In genomic region chr12:55365083-55365482, GRCm38 (mm10) we compare ENCODE assay signal across 22 mouse cellular contexts. TPM values are rescaled to one million over a fixed set of nuclear protein-coding genes. Genes with fewer than 3 reads are reported as not detected.
DNase-seq lines count a peak whose midpoint lies in the region; ATAC-seq and TF ChIP-seq lines count a peak whose summit lies in the region.
"Had no signal": no experiment of that assay in that cellular context is flagged by ENCODE, and none has a peak within 500 bp of the region (broad histone marks: within the 10 kb centered on the region; RNA-seq: fewer than 3 reads in every experiment).

No protein-coding gene starts in this region.

- H3K4me2 ChIP-seq in lung, postnatal 0 days (replicated peaks; ENCODE audit: low read depth, low read length) = no peak overlapping the region
- H3K4me2 ChIP-seq: embryonic facial prominence, embryonic 12.5 days; embryonic facial prominence, embryonic 15.5 days; forebrain, embryonic 12.5 days had no signal

- H3K9ac ChIP-seq in lung, postnatal 0 days (replicated peaks; ENCODE audit: low read depth) = no peak overlapping the region
- H3K9ac ChIP-seq: embryonic facial prominence, embryonic 12.5 days; embryonic facial prominence, embryonic 15.5 days; forebrain, embryonic 12.5 days had no signal

- TF ChIP-seq EP300 in lung, postnatal 0 days (IDR thresholded peaks at IDR 0.05) = no peak

- H3K9me3 ChIP-seq in lung, postnatal 0 days (ENCODE audit: low read length) = no peaks in the 10 kb centered on the region
- H3K9me3 ChIP-seq: embryonic facial prominence, embryonic 12.5 days; embryonic facial prominence, embryonic 15.5 days; forebrain, embryonic 10.5 days; forebrain, embryonic 12.5 days had no signal

- no peaks in the 10 kb centered on the region; the same call in 1 of the 2 replicates for H3K36me3 ChIP-seq in lung, postnatal 0 days (ENCODE audit: insufficient read depth, low read length)
- H3K36me3 ChIP-seq: embryonic facial prominence, embryonic 12.5 days; embryonic facial prominence, embryonic 15.5 days; forebrain, embryonic 10.5 days; forebrain, embryonic 12.5 days had no signal

- TF ChIP-seq CTCF in lung, postnatal 0 days (IDR thresholded peaks at IDR 0.05) = no peak

- no peak overlapping the region for H3K27ac ChIP-seq in lung, postnatal 0 days (ENCODE audit: low read length)
- H3K27ac ChIP-seq: embryonic facial prominence, embryonic 12.5 days; embryonic facial prominence, embryonic 15.5 days; forebrain, embryonic 10.5 days; forebrain, embryonic 12.5 days had no signal

- WGBS in lung, postnatal 0 days = 65% methylated on average over 2 of the region's 2 CpGs

- no peaks in the 10 kb centered on the region for H3K4me1 ChIP-seq in lung, postnatal 0 days (ENCODE audit: insufficient read depth, low read depth, low read length)
- H3K4me1 ChIP-seq: embryonic facial prominence, embryonic 12.5 days; embryonic facial prominence, embryonic 15.5 days; forebrain, embryonic 10.5 days; forebrain, embryonic 12.5 days had no signal

- H3K4me3 ChIP-seq in lung, postnatal 0 days (ENCODE audit: low read depth, low read length) = no peak overlapping the region
- H3K4me3 ChIP-seq: embryonic facial prominence, embryonic 12.5 days; embryonic facial prominence, embryonic 15.5 days; erythroblast, embryonic 14.5 days; forebrain, embryonic 10.5 days; forebrain, embryonic 12.5 days had no signal

- H3K27me3 ChIP-seq in lung, postnatal 0 days (replicated peaks; ENCODE audit: insufficient read depth, low read length) = no peaks in the 10 kb centered on the region
- H3K27me3 ChIP-seq: embryonic facial prominence, embryonic 12.5 days; embryonic facial prominence, embryonic 15.5 days; forebrain, embryonic 12.5 days had no signal

- peak; percentile 76 for DNase-seq in heart, adult 11 months
- DNase-seq in heart, adult 18-20 months = no peak
- DNase-seq in lung, postnatal 0 days (ENCODE audit: low spot score) = no peak
- DNase-seq in lung, postnatal 36 days = no peak
- DNase-seq in brain, adult 2 months (ENCODE audit: low read depth, low spot score) = peak; percentile 8
- DNase-seq in cerebellum, postnatal 36 days = no peak
- DNase-seq: adrenal gland, adult 2 months; adrenal gland, postnatal 10 days; adrenal gland, postnatal 25 days; cerebellum, adult 11-12 months; cerebellum, adult 2 months; cerebellum, adult 9-10 months; cerebellum, postnatal 10 days; cerebellum, postnatal 25 days; embryo, embryonic 11 days had no signal

- ATAC-seq in lung, postnatal 0 days = peak; percentile 76
- ATAC-seq: forebrain, embryonic 14.5 days; forebrain, embryonic 16.5 days had no signal

RNA-seq across cellular contexts. Expression of gene Psma6, which starts 18.9 kb away (rescaled TPM):
- total RNA-seq in heart, adult 18-20 months (2021) = 100 to 1,000 TPM; 171 to 180 TPM
- polyA plus RNA-seq in lung, postnatal 0 days (2015; fragmentation: Nextera tagmentation; extraction: Ambion mirVana) = 281 and 292 TPM in 2 replicates

Comparison
In these comparisons a context has a peak if more than half of its experiments do, and no peak if none do; other contexts are left out.
1. DNase-seq: peak in heart, adult 11 months (single experiment) and brain, adult 2 months (single experiment); none in heart, adult 18-20 months (0 of 2), lung, postnatal 0 days (single experiment), lung, postnatal 36 days (single experiment) and cerebellum, postnatal 36 days (0 of 2).